Mouse (Mus musculus) frontal cortex, postnatal 10 days (tissue): ENCODE results near the gene Acad12.
"Not testable (repeated sequence)": the region's sequence is repeated elsewhere in the genome, so short reads cannot be mapped to it uniquely, and the experiment has no call there.

Source experiments
- DNase-seq, 2 experiments: peaks; one replicate each; pipeline ENCODE4 v3.0.0; 2022; ENCODE audit warnings: low spot score in 2 of 2, mixed read lengths in 1 of 2

The Acad12 gene

DNA sequence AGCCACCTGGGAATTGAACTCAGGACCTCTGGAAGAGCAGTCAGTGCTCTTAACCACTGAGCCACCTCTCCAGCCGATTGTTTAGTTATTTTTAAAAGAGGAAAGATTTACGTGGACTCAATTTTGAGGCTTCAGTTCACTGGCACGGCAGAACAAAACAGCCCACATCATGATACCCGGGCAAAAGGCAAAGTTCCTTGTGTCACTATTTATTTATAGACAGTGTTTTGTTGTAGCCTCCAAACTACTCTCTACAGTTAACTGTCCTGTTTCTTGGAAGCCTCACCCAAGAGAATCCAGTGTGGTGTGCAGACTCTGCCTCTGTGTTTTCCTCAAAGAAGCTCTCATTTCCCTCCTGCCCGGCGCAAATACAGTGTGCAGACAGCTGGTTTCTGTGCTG lies 6.7 kb downstream of the Acad12 start:
- no peak for DNase-seq

DNA sequence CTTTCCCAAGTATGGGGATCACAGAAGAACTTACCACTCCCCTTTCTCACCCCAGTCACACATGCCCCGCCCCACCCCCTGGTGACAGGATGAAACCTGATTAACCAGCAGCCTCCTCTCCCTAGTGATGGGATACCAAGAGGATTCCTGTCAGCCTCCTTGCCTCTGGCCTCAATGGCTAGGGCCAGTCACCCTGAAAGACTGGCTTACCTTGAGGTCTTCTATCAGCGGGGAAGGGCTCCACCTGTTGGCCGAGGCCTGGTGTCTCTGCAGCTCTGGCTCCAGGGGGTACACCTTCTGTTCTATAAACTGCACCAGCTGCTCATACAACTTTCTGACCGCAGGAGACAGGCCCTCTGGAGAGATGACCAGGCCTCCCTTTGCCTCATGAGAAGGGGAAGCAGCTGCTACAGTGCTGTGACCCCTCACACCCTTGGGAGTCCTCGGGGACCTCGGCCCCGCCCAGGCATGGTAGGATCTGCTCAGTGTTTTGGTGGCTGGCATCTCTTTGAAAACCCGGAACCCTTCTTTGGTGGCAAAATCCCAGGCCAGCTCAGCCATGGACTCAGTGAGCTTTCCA lies 9.1 kb downstream of the Acad12 start:
- DNase-seq: not testable (repeated sequence)

DNA sequence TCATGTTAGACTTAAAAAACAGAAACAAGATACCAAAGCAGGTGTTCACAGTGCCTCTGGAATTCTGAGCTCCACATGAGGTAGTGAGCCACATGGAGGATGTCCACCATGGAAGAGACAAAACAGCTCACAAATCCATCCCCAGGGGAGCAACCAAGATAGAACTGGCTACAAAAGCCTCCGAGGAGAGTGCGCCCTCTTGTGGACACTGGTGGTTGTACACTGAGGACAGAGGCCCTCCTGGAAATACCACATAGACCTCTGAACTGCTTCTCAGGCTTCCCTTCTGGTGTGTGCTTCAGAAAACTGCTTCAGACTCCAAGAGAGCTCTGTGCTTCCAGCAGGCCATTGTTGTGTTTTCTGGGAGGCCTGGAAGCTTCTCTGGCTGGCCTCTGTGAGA lies 12.6 kb downstream of the Acad12 start:
- peak in 1 of 2 experiments; percentile 57 for DNase-seq

DNA sequence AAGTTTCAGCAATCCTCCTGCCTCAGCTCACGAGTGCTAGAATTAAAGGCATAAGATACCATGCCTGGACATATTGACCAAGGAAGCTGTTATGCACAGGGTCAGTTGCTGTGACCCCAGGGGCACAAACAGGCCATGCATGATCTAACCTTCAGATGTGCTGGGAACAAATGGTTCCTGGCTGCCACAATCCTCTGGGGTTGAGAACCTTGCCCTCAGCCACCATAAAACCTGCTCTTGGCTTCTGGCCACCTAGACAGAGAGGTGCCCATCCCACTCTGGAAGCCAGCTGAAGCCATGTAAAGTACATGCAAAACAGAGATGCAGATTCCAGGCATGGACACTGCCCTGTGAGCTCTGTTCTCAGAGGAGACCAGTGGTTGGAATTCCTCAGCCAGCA lies 14.9 kb downstream of the Acad12 start:
- not testable (repeated sequence) for DNase-seq

DNA sequence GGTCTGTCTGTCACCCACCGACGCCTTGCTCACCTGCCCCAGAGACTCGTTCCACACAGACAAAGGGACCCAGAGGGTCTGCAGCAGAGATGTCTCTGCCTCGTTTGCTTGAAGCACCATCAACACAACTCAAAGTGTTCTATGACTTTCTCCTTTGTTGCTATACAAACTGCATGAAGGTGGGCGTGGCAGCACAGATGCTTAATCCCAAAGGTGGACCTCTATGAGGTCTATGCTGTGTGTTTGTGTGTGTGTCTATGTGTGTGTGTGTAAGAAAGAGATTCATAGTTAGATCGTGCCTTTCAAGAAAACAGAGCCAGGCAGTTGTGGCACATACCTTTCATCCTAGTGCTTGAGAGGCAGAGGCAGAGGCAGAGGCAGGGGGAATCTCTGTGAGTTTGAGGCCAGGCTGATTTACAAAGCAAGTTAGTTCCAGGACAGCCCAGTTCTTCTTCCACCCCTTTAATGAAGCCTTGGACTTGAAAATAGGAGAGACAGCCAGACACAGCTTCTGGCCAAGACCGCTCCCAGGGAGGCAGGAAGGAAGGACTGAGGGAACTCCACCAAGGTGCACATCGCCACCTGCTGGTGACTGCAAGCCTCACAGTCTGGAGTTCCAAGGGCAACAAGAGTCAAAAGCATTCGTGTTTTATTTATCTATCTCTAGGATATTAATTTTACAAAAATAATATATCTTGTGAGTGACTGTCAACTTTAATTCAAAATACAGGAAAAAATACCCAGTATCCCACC lies 17.0 kb downstream of the Acad12 start:
- DNase-seq: peak; percentile 64 to 79

DNA sequence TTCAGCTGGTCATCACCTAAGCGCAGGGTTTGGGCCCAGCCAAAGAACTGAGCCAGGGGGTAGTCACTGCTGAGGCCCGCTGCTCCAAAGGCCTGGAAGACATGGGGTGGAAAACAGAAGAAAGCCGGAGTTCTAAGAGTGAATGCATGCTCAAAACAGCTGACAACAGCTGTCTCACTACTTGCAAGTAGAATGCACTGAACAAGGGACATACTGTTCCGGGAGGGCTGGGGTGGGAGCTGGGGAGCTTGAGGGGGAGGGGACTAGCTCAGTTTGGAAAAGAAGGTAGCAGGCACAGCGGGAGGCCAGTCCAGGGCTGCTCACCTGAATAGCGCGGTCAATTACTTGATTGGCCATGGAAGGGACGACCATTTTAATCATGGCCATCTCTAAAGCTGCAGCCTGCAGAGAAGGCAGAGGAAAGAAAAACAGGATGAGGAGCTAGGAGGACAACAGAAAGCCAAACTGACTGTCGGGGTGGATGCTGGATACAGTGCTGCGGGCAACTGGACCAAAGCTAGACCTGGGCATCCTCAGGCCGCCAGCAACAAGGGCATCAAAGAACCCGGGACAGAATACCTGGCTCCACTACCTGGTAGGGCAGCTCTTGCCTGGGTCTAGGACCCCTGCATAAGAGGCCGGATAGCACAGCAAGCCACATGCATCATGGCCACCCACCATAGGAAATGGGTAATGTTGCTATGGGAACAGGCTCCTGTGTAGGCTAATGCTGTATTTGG lies 19.7 kb downstream of the Acad12 start:
- DNase-seq: no peak

DNA sequence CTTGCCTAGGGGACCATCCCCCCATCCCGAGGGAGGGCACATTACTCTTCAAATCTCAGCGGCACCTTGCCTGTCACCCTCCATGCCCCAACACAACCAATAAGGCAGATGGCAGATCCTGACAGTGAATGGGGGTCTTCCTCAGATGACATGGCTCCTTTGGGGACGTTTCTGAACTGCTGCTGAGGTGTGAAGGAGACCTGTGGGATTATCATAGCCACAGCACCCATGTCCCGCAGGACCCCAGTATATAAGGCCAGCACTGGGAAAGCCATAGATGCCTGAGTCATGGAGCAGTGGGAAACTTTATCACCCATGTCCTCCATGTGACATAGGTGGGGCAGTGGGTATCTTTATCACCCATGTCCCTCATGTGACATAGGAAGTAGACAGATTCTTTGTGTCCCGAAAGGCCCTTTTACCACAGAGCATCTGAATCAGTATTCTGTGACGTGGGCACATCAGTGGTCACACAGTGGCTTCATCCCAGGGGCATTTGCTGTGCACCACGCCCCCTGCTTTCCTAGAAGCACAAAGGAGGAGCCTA lies 20.7 kb downstream of the Acad12 start:
- DNase-seq: no peak

DNA sequence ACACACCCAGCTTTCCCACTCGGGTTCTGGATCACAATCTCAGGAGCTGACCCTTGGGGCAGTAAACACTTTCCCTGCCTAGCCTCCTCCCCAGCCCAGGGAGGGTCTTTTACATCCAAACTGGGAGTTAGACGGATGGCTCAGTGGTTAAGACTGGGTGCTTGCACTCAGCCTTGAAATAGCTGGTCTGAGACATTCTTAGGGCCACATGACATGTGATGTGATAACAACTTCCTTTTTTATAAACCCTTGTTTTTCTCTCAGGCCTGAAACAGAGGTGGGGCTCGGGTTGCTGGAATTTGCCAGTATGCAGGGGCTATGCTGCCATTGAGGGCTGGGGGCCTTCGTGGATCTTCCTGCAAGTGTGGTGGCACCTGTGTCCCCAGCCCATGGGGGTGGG lies 21.4 kb downstream of the Acad12 start:
- DNase-seq: no peak

DNA sequence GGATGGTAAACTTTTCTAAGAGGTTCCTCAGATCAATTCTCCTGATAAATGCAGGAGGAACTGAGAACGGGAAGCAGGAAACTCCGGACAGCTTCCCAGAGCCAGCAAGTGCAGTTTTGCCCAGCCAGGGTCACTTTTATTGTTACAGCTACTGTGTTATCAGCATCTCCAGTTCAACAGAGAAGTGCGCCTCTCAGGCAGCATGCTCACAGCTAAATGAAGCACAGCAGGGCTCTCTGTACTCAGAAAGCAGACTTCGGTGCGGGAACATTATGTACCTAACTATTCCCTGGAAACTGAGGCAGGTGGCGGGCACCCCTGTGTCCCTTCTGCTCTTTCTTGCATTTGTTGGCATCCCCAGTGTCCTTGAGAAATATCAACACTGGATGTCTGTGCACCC lies 22.5 kb downstream of the Acad12 start:
- no peak for DNase-seq

DNA sequence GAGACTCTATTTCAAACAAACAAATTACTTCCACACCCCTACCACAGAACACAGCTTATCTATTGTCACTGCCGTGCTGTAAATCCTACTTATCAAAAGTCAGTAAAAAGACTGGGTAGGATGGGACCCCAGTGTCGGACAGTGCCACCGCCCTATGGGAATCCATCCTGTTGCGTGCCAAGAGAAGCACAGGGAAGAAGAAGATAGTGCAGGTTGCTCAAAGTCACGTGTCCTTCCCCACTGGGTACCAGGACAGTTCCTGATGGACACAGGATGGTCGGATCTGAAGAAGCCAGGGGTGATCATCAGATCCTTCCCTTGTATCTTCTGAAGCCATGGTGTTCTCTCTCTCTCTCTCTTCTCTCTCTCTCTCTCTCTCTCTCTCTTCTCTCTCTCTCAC lies 23.0 kb downstream of the Acad12 start:
- no peak for DNase-seq

DNA sequence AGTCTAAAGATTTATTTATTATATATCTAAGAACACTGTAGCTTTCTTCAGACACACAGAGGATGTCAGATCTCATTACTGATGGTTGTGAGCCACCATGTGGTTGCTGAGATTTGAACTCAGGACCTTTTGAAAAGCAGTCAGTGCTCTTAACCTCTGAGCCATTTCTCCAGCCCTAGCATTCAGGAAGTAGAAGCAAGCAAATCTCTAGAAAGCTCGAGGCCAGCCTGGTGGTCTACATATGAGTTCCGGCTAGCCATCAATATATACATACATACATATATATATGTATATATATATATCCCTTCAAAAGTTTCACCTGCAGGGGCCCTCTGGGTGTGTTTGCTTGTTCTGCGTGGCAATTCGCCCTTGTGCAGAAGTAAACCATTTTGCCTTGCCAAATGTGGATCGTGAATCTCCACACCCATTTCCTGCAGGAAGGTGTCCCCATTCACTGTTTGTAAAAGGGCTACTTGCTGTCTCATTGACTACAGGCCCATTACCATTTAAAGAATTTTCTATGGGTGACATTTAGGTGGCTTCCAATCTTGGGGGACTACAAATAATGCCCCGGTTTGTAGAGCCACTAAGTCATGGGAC lies 23.9 kb downstream of the Acad12 start:
- no peak for DNase-seq

DNA sequence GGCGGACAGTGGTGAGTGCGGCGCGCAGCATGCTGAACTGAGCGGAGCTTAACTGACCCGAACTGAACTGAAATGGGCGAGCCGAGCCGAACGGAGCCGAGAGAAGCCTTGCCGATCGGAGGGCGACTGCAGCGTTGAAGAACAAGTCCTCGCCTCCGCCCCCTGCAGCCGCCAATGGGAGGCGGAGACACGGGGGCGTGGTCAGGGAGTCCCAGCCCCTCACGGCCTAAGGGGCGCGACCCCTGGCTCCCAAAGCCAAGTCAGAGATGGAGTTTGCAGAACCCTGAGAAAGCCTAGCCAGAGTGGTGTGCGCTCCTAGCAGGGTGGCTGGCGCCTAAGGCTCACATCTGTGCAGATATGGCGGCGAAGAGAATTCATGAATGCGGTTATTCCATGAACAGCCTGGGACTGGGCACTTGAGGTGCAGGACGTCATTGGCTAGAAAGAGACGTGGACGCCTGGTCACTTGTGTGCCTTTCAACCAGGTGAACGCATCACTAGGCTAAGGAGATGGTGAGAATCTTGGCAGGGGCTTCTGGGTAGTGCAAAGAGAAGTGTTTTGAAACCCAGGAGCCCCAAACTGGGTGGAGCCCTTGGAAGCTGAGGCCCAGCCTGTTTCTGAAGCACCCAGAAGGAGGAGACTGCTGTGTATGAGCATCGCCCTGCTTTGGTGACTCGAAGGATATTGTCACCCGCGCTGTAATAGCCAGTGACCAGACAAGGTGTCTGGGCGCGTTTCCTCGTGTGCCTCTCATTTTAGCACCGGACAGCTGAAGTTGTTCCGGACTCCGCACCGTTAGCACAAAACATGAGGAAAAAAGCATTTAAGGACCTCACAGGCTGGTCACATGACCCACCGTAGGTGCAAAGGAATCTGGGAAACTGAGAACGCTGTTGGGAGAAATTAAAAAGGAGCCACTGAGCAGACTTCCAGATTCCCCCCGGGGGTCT lies 25.0 kb downstream of the Acad12 start, which contains the start of gene Aldh2:
Gene Aldh2, minus strand, starts transcription at position 374 of the 951 bp plus-strand sequence.
- peak; percentile 69 to 77 for DNase-seq

DNA sequence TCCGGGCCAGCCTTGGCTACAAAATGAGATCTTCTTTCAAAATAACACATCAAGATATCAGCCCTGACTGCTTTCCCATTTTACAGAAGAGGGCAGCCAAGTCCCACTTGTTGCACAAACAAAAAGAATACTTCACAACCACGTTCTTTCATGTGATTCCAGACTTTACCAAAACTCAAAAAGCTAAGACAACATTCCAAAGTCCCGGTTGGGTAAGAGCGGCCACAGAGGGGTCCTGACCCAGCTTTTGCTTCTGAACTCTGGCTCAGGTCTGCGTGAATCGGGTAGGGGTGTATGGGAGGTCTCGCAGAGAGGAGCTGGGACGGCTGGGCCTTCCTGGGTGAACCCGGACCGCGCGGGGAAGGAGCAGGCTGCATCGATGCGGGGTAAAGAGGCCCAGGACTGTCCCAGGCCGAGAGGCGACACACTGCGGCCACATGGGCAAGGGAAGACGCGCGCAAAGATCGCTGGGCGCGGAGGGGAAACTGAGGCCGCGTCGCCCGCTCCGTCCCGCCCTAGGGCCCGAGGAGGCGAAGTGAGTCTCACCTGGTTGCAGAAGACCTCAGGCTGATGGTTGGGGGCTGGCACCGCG lies 25.8 kb downstream of the Acad12 start:
- no peak for DNase-seq

DNA sequence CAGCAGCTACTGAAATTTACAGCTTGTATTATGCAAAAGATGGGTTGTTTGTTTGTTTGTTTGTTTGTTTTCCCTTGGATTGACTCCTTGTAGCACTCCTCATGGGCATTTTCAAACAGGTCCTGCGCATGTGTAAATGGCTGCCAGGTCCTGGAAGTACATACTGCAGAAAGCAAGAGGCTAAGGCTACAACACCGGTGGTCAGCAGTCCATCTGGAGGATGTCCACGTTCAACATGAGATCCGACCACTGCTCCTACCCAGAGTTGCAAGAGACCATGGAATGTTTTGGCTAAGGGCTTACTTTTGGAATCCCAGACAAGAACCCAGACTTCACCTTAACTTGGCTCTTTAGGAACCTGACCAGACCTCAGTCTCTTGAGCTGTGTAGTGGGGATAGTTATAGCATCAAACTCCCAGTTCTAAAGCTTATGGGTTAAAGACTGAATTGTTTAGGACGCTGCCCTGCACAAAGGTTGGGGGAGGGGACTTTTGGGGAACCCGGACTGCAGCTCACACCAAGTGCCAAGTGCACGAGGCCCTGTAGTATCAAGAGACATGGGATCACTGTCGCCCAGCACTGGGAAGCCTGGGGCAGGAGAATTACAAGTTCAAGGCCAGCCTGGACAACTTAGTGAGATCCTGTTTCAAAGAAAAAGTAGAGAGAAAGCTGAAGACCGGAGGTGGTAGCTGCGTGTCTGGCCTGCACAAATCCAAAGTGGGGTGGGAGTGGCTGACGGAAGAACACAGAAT lies 26.5 kb downstream of the Acad12 start:
- DNase-seq: no peak

DNA sequence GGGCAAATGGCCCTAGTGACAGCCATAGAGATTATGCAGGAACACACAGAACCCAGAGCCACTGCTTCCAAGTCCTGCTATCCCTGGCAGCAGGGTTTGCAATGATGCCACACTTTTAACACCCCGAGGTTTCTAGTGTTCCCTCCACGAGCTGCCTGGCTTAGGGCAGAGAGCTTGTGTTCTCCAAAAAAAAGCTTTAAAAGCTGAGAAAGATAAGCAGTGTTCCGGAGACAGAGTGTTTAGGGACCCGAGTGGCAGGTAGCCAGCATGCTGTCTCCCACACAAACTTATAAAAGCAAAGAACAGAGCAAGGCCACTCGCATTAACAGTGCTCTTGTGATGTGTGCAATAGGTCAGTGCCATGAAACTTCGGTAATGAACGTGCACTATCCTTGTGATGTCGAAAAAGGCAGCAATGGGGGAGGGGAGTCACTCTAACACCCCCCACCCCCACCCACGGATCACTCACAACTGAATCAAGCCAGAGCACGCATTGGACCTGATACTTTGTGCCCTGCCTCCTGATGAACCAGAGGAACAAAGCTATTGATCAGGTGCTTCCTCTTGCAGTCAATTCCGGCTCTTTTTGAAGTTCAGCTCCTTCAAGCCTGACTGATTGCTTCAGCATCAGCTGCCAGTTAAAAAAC lies 27.2 kb downstream of the Acad12 start:
- DNase-seq: no peak

DNA sequence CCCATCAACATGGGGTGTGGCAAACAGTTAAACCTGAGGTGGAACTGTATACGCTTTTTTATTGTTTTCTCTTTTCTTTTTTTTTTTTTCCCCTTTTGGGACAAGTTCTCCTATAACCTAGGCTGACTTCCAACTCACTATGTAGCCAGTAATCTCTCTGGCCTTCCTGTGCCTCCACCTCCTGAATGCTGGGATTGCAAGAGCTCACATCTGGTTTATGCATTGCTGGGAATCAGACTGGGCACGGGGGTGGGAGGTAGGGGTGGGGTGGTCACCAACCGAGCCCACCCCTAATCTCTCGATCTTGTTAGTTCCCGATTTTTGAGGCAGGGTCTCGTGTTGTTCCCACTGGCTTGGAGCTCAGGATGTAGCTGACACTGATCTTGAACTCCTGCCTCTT lies 28.8 kb downstream of the Acad12 start:
- no peak for DNase-seq

DNA sequence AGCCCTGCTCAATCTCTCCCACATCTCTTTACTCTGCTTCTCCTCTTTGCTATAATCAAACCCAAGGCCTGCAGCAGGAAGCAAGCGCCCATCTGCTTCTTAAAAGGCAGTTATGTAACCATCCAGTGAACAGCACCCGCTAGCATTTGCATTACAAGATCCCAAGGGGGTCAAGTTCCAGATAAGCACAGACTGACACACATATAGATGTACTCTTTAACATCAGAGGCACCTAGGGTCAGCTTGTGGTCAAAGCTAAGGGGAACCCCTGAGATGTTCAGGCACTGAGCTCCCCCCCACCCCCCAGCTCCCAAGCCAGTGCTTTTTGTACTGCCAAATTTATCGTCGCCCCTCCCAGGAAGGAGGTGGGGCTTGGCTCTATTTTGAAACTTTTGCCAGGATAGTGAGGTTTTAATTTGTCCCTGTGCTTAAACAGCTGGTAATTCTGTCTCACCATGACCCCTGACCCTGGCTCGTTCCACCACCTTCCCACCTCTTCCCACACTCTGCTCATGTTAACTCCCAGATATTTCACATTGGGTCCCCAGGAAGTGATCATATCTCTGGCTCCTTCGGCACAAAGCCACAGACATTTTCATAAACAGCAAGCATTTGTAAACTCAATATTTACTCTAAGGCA lies 32.2 kb downstream of the Acad12 start:
- DNase-seq: no peak

DNA sequence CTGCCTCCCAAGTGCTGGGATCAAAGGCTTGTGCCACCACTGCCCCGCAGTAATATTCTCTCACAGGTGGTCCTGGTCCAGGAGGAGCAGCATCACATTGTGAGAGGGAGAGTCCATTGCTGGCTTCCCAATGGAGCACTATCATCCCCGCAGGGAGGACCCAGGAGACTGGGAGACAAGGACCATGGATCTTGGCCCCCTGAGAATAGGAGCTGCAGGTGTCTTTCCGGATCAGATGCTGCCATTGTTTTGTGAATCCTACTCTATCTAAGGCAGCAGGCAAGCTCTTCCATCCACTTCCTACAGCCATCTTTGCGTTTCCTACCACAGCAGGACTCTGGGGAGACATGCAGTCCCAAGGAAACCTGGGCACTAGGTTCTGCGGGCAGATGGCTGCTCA lies 33.0 kb downstream of the Acad12 start:
- DNase-seq: no peak

DNA sequence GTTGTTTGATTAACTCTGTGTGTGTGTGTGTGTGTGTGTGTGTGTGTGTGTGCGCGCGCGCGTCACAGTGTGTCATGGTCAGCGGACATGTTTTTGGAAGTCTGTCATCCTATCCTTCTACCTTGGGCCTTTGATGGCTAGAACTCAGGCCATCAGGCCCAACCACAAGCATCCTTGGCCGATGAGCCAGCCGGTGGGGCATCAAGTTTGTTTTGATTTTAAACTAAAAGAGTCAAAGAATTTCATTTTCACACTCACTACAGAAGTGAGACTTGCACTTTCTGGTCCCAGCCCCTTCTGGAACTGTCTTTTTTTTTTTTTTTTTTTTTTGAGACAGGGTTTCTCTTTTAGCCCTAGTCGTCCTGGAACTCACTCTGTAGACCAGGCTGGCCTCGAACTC lies 33.7 kb downstream of the Acad12 start:
- no peak for DNase-seq
